Mouse (Mus musculus) forebrain, embryonic 16.5 days (tissue): ENCODE measurements around the gene Dph2. TPM values are rescaled to one million over a fixed set of nuclear protein-coding genes. Genes with fewer than 3 reads are reported as not detected.

Experiments used
- ATAC-seq: fragments of 200-750 bp; cut with Nextera tagmentation; 2 replicates; pipeline ENCODE4 v1.8.0; 2017; ENCODE audit warnings: mild to moderate bottlenecking, moderate library complexity
- H3K27ac ChIP-seq: fragments of 300-500 bp; sonication (generic); 2 replicates; pipeline ENCODE4 v1.5.1; 2014; ENCODE audit warnings: low read length, control low read depth
- H3K27me3 ChIP-seq: fragments of 300-500 bp; sonication (generic); replicated peaks from 2 replicates; pipeline ENCODE4 v1.6.1; 2014; ENCODE audit warnings: low read length; ENCODE audit not compliant: control insufficient read depth, insufficient read depth
- H3K36me3 ChIP-seq: fragments of 300-500 bp; sonication (generic); 2 replicates; pipeline ENCODE4 v1.6.1; 2014; ENCODE audit not compliant: control insufficient read depth, insufficient read depth
- H3K4me1 ChIP-seq: fragments of 300-500 bp; sonication (generic); replicated peaks from 2 replicates; pipeline ENCODE4 v1.6.1; 2014; ENCODE audit warnings: low read length; ENCODE audit not compliant: control insufficient read depth, insufficient read depth
- H3K4me2 ChIP-seq: fragments of 300-500 bp; sonication (generic); 2 replicates; pipeline ENCODE4 v1.6.1; 2014; ENCODE audit warnings: mild to moderate bottlenecking, low read length, control low read depth
- H3K4me3 ChIP-seq: fragments of 300-500 bp; sonication (generic); replicated peaks from 2 replicates; pipeline ENCODE4 v1.5.1; 2014; ENCODE audit warnings: mild to moderate bottlenecking, low read length, control low read depth
- H3K9ac ChIP-seq: fragments of 300-500 bp; sonication (generic); replicated peaks from 2 replicates; pipeline ENCODE4 v1.6.1; 2014; ENCODE audit warnings: low read depth, low read length, control low read depth
- H3K9me3 ChIP-seq: fragments of 300-500 bp; sonication (generic); 2 replicates; pipeline ENCODE4 v1.6.1; 2016; ENCODE audit warnings: low read length; ENCODE audit not compliant: control insufficient read depth
- WGBS: fragments of 180-500 bp; shearing (Covaris S2); extraction: QIAGEN DNeasy Blood & Tissue Kit; methylation state at CpG from one replicate; pipeline ENCODE4 v1.1.7; 2014; 5-methylcytosine and 5-hydroxymethylcytosine counted together
- polyA plus RNA-seq: library from polyadenylated mRNA; unstranded; fragments of >200 nt; fragmentation: Nextera tagmentation; extraction: Ambion mirVana; gene quantifications from 2 replicates; pipeline ENCODE4 v1.2.1, GENCODE M21; 2015

The Dph2 gene
- polyA plus RNA-seq: 29.8 and 30.1 TPM in 2 replicates

- no peak within 1 kb of the TSS for H3K27ac ChIP-seq
- H3K9ac ChIP-seq: peak within 1 kb of the TSS; percentile 36
- ATAC-seq: peak; percentile 91
- peak within 1 kb of the TSS; percentile 55 for H3K4me3 ChIP-seq
- H3K27me3 ChIP-seq: no peaks in the 10 kb centered on the region
- peaks cover 10% of the 10 kb centered on the region for H3K36me3 ChIP-seq
- peak within 1 kb of the TSS; percentile 92 for H3K4me2 ChIP-seq
- no peaks in the 10 kb centered on the region for H3K9me3 ChIP-seq
- peaks cover 16% of the 10 kb centered on the region for H3K4me1 ChIP-seq
- WGBS: under 1% methylated on average over 21 of the region's 21 CpGs
Measured at GRCm38 (mm10) chr4:117891738-117892161, at the start of gene Dph2. Gene Dph2, minus strand, starts transcription at chr4:117892032.

DNA sequence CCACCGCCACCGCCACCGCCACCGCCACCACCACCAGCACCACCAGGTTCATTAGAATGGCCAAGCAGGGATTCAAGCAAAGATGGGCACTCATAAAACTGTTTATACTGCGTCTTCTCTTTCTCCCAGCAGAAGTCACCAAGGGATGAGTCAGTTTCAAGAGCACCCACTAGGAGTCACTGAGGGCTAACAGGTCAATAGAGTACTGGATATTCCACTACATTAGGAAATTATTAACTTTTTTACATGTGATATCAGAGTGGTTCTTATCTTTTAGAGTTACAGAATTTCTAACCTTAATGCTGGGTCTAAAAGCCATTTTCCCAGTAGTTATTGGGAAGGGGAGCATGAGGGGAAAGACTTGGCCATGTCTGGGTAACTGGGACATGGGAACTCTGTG, 45.1 kb upstream of the Dph2 start:
- Histone ChIP-seq H3K9me3 (no peaks in the 10 kb centered on the region), H3K4me1 (no peaks in the 10 kb centered on the region), H3K36me3 (peaks cover 3% of the 10 kb centered on the region; the same call in 1 of the 2 replicates), H3K27ac (no peak overlapping the region), H3K4me3 (no peak overlapping the region), H3K9ac (no peak overlapping the region), H3K27me3 (no peaks in the 10 kb centered on the region), H3K4me2 (no peak overlapping the region)
- no peak for ATAC-seq
- 95% methylated on average over 5 of the region's 5 CpGs for WGBS

DNA sequence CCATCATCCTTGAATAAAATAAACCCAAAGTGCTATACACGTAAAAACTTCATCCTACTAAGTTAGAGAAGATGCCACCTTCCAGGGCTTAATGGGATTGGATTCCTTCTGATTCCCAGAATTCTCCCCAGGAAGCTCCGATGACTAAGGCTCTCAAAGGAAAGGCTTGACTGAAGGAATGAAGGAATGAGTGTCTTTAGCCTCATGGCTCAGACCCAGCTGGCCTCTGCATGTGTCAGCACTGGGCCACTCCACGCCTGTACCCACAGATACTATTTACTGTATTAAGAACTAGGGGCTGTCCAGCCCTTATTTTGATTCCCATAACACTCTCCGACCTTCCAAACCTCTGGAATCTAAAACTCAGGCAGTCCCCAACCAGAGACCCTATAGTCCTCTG, 42.2 kb upstream of the Dph2 start:
- Histone ChIP-seq H3K4me3 (no peak overlapping the region), H3K9ac (no peak overlapping the region), H3K9me3 (no peaks in the 10 kb centered on the region), H3K4me1 (peaks cover 6% of the 10 kb centered on the region), H3K27me3 (peaks cover 12% of the 10 kb centered on the region), H3K36me3 (peaks cover 3% of the 10 kb centered on the region; the same call in 1 of the 2 replicates), H3K4me2 (no peak overlapping the region), H3K27ac (no peak overlapping the region)
- 87% methylated on average over 4 of the region's 4 CpGs for WGBS
- no peak for ATAC-seq

GRCm38 (mm10) chr4:117933248-117933647, 41.4 kb upstream of the Dph2 start:
- Histone ChIP-seq H3K9me3 (no peaks in the 10 kb centered on the region), H3K27me3 (peaks cover 19% of the 10 kb centered on the region), H3K4me3 (no peak overlapping the region), H3K4me1 (peaks cover 14% of the 10 kb centered on the region), H3K4me2 (no peak overlapping the region), H3K36me3 (peaks cover 3% of the 10 kb centered on the region; the same call in 1 of the 2 replicates), H3K9ac (no peak overlapping the region), H3K27ac (no peak overlapping the region)
- 85% methylated on average over 5 of the region's 5 CpGs for WGBS
- no peak for ATAC-seq

DNA sequence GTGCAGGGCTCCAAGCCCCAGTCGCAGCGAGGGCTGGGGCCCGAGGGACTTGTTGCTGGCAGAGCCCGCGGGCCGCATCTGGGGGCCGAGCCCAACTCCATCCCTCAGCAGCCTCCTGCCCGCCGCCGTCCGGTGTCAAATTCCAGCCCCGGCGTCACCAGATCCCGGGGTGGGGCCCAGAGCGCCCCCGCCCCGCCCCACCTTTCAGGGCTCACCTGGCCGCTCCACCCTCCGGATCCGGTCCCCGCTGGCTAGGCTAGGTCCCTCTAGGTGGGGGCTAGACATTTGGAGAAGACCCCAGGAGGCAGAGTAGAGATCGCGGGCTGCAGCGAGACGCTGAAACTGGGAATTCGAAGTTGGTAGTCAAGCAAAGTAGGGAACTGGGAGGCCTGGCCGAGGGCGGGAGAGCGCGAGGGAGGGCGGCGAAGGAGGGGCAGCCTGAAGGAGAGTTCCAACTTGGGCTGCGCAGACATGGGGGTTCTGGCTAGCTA, 37.6 kb upstream of the Dph2 start, which contains the start of gene Artn:
Gene Artn (minus strand): TSS at position 373 of the 491 bp plus-strand sequence.
- 0% methylated on average over 33 of the region's 33 CpGs for WGBS
- H3K9ac ChIP-seq: peak within 1 kb of the TSS; percentile 28; the same call in 1 of the 2 replicates
- no peaks in the 10 kb centered on the region for H3K36me3 ChIP-seq
- ATAC-seq: no peak
- H3K9me3 ChIP-seq: no peaks in the 10 kb centered on the region
- peak within 1 kb of the TSS; percentile 52 for H3K4me2 ChIP-seq
- peak within 1 kb of the TSS; percentile 9 for H3K4me3 ChIP-seq
- H3K27ac ChIP-seq: no peak within 1 kb of the TSS
- peaks cover 27% of the 10 kb centered on the region for H3K4me1 ChIP-seq
- H3K27me3 ChIP-seq: peaks cover 39% of the 10 kb centered on the region

DNA sequence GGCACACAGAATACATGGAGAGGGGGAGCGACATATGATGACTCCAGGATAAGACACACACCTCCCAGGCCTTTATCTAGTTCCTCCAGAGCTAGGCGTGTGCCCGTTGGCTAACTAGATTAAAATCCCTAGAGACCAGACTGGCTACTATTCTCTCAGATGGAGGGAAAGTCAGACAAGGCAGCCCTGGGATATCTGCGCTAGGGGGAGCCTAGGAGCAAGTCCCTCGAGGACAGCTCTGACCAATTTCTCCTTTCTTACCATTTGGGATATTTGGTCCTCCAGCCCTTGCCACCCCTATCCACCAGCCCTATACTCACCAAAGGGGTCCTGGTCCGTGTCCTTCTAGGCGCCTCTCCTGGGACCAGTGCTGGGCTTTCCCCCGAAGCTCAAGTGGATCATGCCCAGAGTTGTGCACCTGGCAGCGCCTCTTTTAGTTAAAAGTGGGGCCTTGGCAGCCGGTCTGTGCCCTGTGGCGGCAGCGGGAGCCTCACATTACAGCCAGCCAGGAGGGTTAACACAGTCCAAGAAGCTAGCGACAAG, 36.9 kb upstream of the Dph2 start:
- Histone ChIP-seq H3K36me3 (no peaks in the 10 kb centered on the region), H3K9ac (no peak overlapping the region; the same call in 1 of the 2 replicates), H3K4me1 (peaks cover 27% of the 10 kb centered on the region), H3K4me3 (no peak overlapping the region), H3K27me3 (peaks cover 39% of the 10 kb centered on the region), H3K4me2 (peak overlapping the region; percentile 52), H3K9me3 (no peaks in the 10 kb centered on the region), H3K27ac (no peak overlapping the region)
- WGBS: 3% methylated on average over 13 of the region's 13 CpGs
- peak; percentile 17 for ATAC-seq

DNA sequence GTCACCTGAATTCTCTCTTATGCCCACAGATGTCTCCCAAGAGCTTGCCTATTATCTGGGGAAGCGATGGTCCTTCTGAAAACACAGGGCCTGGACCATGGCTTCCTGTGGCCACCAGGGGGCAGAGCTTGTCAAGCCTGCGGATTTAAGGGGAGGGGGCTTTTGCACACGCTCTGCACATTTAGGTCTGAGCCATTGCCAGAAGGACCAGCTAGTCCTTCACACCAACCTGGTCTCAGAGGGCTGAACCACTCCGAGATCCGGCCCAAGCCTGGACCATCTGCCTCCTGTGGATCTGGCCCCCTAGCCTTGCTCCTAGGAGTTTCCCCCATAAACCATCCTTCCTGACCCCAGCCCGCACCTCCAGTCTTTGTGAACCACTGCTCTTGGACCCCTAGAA, 36.4 kb upstream of the Dph2 start:
- H3K36me3 ChIP-seq: no peaks in the 10 kb centered on the region
- H3K27ac ChIP-seq: no peak overlapping the region
- H3K27me3 ChIP-seq: peaks cover 39% of the 10 kb centered on the region
- no peak overlapping the region for H3K4me3 ChIP-seq
- H3K9ac ChIP-seq: no peak overlapping the region
- WGBS: 14% methylated on average over 6 of the region's 6 CpGs
- peak; percentile 41; the same call in 1 of the 2 replicates for ATAC-seq
- H3K9me3 ChIP-seq: no peaks in the 10 kb centered on the region
- H3K4me2 ChIP-seq: no peak overlapping the region
- H3K4me1 ChIP-seq: peaks cover 27% of the 10 kb centered on the region

- Histone ChIP-seq H3K27me3 (peaks cover 39% of the 10 kb centered on the region), H3K9me3 (no peaks in the 10 kb centered on the region), H3K4me2 (peak overlapping the region; percentile 97), H3K36me3 (no peaks in the 10 kb centered on the region), H3K4me1 (peaks cover 27% of the 10 kb centered on the region), H3K9ac (peak overlapping the region; percentile 68), H3K27ac (no peak overlapping the region), H3K4me3 (peak overlapping the region; percentile 53)
- ATAC-seq: peak; percentile 78
- WGBS: 1% methylated on average over 59 of the region's 71 CpGs
Measured at GRCm38 (mm10) chr4:117926545-117927482, 35.0 kb upstream of the Dph2 start.

DNA sequence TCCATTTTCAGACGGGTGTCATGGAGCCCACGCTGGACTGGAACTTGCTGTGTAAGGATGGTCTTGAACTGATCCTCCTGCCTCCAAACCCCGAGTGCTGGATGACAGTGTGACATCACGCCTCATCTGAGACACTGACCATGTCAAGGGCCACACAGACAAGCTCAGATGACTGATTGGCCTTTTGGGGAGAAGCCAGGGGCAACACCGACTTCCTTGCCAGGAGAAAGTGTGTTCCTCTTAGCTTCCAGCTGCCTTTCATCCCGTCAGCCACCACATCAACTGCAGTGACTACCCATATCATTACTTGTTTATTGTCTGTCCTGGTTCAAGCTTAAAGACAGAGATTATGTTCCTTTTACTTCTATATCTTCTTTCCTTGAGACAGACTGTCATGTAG, 33.1 kb upstream of the Dph2 start:
- peaks cover 32% of the 10 kb centered on the region for H3K27me3 ChIP-seq

More for the DNA sequence above, 33.1 kb upstream of the Dph2 start:
- WGBS: 57% methylated on average over 6 of the region's 6 CpGs
- H3K4me2 ChIP-seq: no peak overlapping the region
- no peak overlapping the region for H3K27ac ChIP-seq
- no peak overlapping the region for H3K4me3 ChIP-seq
- no peak for ATAC-seq
- H3K9ac ChIP-seq: no peak overlapping the region
- H3K36me3 ChIP-seq: no peaks in the 10 kb centered on the region
- H3K4me1 ChIP-seq: peaks cover 27% of the 10 kb centered on the region
- H3K9me3 ChIP-seq: no peaks in the 10 kb centered on the region
